Mouse (Mus musculus): Measurements from ENCODE around the gene Cwc27. TPM values are rescaled to one million over a fixed set of nuclear protein-coding genes. Genes with fewer than 3 reads are reported as not detected.

Gene Cwc27
- polyA plus RNA-seq, 1 experiment from 2014 or later: 15.0 TPM

DNA sequence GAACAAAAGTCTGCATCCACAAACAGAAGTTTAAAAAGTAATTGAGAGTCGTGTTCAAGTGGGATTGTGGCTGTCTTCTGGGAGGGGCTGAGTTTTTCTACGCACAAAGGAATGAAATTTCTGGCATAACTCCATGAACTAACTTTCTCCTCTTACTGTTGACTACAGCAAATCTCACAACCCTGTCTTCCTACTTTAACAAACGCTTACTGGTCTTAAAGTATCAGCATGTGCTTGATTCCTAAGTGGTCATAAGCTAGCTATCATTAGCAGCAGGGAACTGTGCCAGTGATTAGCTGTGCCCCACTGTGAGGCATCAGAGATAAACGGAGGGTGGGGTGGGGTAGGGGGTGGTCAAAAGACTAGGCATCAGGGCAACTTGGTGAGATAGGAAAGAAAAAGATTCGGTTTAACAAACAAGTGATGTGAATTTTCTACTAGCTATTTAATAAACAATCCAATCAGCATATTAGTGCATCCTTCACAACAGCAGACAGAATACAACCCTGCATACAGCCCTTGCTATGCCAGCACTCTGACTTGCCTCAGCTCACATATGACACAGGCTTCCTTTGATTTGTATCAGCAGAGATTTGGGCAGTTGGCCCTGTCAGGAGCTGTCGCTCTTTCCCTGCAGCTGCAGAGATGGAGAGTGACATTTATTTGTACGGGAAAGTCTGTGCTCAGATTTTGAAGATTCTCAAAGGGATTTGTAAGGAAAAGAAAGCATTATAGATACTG, 184.3 kb downstream of the Cwc27 start:
- H3K4me2 ChIP-seq (replicated peaks; ENCODE audit: low read depth, low read length): no peak overlapping the region
- H3K4me1 ChIP-seq (ENCODE audit: insufficient read depth, low read depth, low read length): no peaks in the 10 kb centered on the region
- peak; percentile 49 for DNase-seq (ENCODE audit: low spot score)
- no peaks in the 10 kb centered on the region for H3K27me3 ChIP-seq (replicated peaks; ENCODE audit: insufficient read depth, low read length)
- H3K27ac ChIP-seq (ENCODE audit: low read length): no peak overlapping the region
- WGBS: 29% methylated on average over 7 of the region's 7 CpGs
- no peak for TF ChIP-seq CTCF (IDR thresholded peaks at IDR 0.05)
- no peak for TF ChIP-seq EP300 (IDR thresholded peaks at IDR 0.05)
- H3K9me3 ChIP-seq (ENCODE audit: low read length): no peaks in the 10 kb centered on the region
- no peaks in the 10 kb centered on the region for H3K36me3 ChIP-seq (ENCODE audit: insufficient read depth, low read length)
- H3K4me3 ChIP-seq (ENCODE audit: low read depth, low read length): no peak overlapping the region
- peak; percentile 26; the same call in 1 of the 2 replicates for ATAC-seq
- H3K9ac ChIP-seq (replicated peaks; ENCODE audit: low read depth): no peak overlapping the region

DNA sequence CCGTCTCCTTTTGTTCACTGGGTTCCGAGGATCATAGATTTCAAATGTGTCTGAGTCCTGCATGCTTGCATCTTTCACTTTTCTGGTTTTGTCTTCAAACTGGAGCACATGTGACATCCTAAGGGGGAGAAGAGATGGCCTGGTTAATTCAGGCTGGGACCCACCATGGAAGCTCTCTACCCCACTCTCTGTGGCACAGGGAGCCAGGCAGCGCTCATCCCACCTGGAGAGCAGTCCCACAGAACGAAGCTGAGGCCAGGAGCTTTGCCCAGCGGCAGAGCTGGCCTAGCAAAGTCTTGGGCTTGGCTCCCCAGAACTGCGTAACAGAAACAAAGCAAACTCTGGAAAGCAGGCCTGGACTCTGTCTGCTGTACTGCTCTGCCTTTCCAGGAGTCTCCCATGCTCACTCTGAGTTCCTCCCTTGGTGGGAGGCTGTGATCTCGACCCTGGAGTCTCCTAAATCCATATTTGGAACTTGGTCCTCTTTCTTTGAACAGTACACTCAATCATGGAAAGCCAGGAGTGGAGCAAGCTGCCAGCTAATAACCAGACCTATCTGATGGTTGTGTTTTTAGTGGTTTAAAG, 185.2 kb downstream of the Cwc27 start:
- Histone ChIP-seq H3K36me3 (ENCODE audit: insufficient read depth, low read length) (no peaks in the 10 kb centered on the region), H3K27ac (ENCODE audit: low read length) (no peak overlapping the region), H3K4me3 (ENCODE audit: low read depth, low read length) (no peak overlapping the region), H3K4me1 (ENCODE audit: insufficient read depth, low read depth, low read length) (no peaks in the 10 kb centered on the region), H3K27me3 (replicated peaks; ENCODE audit: insufficient read depth, low read length) (no peaks in the 10 kb centered on the region), H3K4me2 (replicated peaks; ENCODE audit: low read depth, low read length) (no peak overlapping the region), H3K9me3 (ENCODE audit: low read length) (no peaks in the 10 kb centered on the region), H3K9ac (replicated peaks; ENCODE audit: low read depth) (no peak overlapping the region)
- WGBS: 77% methylated on average over 7 of the region's 7 CpGs
- ATAC-seq (no peak), DNase-seq (ENCODE audit: low spot score) (no peak)
- no peak for TF ChIP-seq EP300 (IDR thresholded peaks at IDR 0.05)

DNA sequence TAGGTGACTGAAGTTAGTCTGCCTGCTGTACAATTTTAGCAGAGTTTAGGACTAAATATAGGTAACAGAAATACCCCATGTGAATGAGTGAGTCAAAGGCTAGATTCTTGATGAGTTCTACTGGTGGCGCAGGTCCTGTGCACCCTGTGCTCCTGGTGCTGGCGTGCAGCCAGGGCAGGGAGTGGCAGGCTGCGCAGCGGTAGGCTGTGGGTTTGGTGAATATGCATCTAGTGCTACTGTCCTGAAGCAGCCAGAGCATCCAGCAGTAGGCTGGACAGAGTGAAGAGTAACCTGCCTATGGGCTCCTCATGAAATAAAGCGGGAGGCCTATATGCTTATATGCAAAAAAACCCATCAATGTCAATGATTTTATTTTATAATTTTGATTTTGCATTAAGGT, 186.1 kb downstream of the Cwc27 start:
- DNase-seq (ENCODE audit: low spot score) (peak; percentile 9), ATAC-seq (peak; percentile 52; the same call in 1 of the 2 replicates)
- Histone ChIP-seq H3K9ac (replicated peaks; ENCODE audit: low read depth) (no peak overlapping the region), H3K27ac (ENCODE audit: low read length) (no peak overlapping the region), H3K9me3 (ENCODE audit: low read length) (no peaks in the 10 kb centered on the region), H3K4me1 (ENCODE audit: insufficient read depth, low read depth, low read length) (no peaks in the 10 kb centered on the region), H3K36me3 (ENCODE audit: insufficient read depth, low read length) (no peaks in the 10 kb centered on the region), H3K27me3 (replicated peaks; ENCODE audit: insufficient read depth, low read length) (no peaks in the 10 kb centered on the region), H3K4me3 (ENCODE audit: low read depth, low read length) (no peak overlapping the region), H3K4me2 (replicated peaks; ENCODE audit: low read depth, low read length) (no peak overlapping the region)
- TF ChIP-seq EP300 (IDR thresholded peaks at IDR 0.05) (no peak), CTCF (IDR thresholded peaks at IDR 0.05) (no peak)
- 61% methylated on average over 5 of the region's 5 CpGs for WGBS

DNA sequence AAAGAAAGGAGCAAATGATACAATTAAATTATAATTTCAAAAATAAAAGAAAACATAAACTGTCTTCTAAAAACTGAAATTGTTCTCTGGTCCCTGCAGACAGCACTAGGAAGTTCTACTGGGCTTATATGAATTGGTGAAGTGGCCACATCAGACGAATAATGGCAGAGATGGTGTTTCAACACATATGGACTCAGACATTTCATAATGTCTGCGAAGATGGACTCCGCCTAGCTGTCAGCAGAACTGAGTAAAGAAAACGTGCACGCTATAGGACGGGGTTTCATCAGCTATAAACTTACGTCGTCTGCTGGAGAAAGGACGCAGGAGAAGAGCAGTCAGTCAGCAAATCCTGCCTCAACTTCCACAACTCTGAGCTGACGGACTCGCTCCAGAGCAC, 187.3 kb downstream of the Cwc27 start:
- WGBS: 87% methylated on average over 11 of the region's 11 CpGs
- H3K27me3 ChIP-seq (replicated peaks; ENCODE audit: insufficient read depth, low read length): no peaks in the 10 kb centered on the region
- TF ChIP-seq EP300 (IDR thresholded peaks at IDR 0.05) (no peak), CTCF (IDR thresholded peaks at IDR 0.05) (no peak)
- no peaks in the 10 kb centered on the region for H3K4me1 ChIP-seq (ENCODE audit: insufficient read depth, low read depth, low read length)
- H3K36me3 ChIP-seq (ENCODE audit: insufficient read depth, low read length): no peaks in the 10 kb centered on the region
- H3K4me3 ChIP-seq (ENCODE audit: low read depth, low read length): no peak overlapping the region
- H3K9ac ChIP-seq (replicated peaks; ENCODE audit: low read depth): no peak overlapping the region
- no peak overlapping the region for H3K4me2 ChIP-seq (replicated peaks; ENCODE audit: low read depth, low read length)
- H3K9me3 ChIP-seq (ENCODE audit: low read length): no peaks in the 10 kb centered on the region
- no peak for DNase-seq (ENCODE audit: low spot score)
- ATAC-seq: no peak
- H3K27ac ChIP-seq (ENCODE audit: low read length): no peak overlapping the region

DNA sequence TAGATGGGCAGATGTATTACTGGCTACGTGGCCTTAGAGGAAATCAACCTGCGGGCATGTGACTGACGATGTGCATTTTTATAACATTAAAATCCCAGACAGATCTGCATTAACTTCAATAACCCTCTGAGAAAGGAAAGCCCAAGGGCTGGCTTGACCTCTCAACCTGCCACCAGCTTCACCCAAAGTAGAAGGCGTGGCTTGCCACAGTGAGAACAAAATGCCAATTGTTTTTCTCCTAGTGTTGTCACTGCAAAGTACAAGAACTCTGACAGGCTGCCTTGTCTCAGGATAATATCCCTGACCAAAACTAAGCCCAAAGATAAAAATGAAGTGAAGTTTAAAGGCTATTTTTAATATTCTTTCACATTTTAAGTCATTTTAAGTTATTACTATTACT, 188.9 kb downstream of the Cwc27 start:
- TF ChIP-seq CTCF (IDR thresholded peaks at IDR 0.05) (no peak), EP300 (IDR thresholded peaks at IDR 0.05) (no peak)
- Histone ChIP-seq H3K9me3 (ENCODE audit: low read length) (no peaks in the 10 kb centered on the region), H3K4me3 (ENCODE audit: low read depth, low read length) (no peak overlapping the region), H3K4me1 (ENCODE audit: insufficient read depth, low read depth, low read length) (no peaks in the 10 kb centered on the region), H3K4me2 (replicated peaks; ENCODE audit: low read depth, low read length) (no peak overlapping the region), H3K27me3 (replicated peaks; ENCODE audit: insufficient read depth, low read length) (no peaks in the 10 kb centered on the region), H3K9ac (replicated peaks; ENCODE audit: low read depth) (no peak overlapping the region), H3K27ac (ENCODE audit: low read length) (no peak overlapping the region), H3K36me3 (ENCODE audit: insufficient read depth, low read length) (no peaks in the 10 kb centered on the region)
- no peak for ATAC-seq
- WGBS: 75% methylated on average over 4 of the region's 4 CpGs
- DNase-seq (ENCODE audit: low spot score): no peak

GRCm38 (mm10) chr13:104627169-104627909, 189.6 kb downstream of the Cwc27 start:
- WGBS: 59% methylated on average over 11 of the region's 11 CpGs
- DNase-seq (ENCODE audit: low spot score): no peak
- H3K4me2 ChIP-seq (replicated peaks; ENCODE audit: low read depth, low read length): no peak overlapping the region

More at GRCm38 (mm10) chr13:104627169-104627909, 189.6 kb downstream of the Cwc27 start:
- Histone ChIP-seq H3K9ac (replicated peaks; ENCODE audit: low read depth) (no peak overlapping the region), H3K36me3 (ENCODE audit: insufficient read depth, low read length) (no peaks in the 10 kb centered on the region), H3K9me3 (ENCODE audit: low read length) (no peaks in the 10 kb centered on the region), H3K27ac (ENCODE audit: low read length) (no peak overlapping the region), H3K4me3 (ENCODE audit: low read depth, low read length) (no peak overlapping the region), H3K27me3 (replicated peaks; ENCODE audit: insufficient read depth, low read length) (no peaks in the 10 kb centered on the region), H3K4me1 (ENCODE audit: insufficient read depth, low read depth, low read length) (no peaks in the 10 kb centered on the region)
- no peak for TF ChIP-seq EP300 (IDR thresholded peaks at IDR 0.05)
- TF ChIP-seq CTCF (IDR thresholded peaks at IDR 0.05): no peak
- ATAC-seq: no peak; the same call in 1 of the 2 replicates

All from lung, postnatal 0 days (tissue).